Comparison of ENCODE assay signal across 7 mouse cellular contexts in the genomic region with DNA sequence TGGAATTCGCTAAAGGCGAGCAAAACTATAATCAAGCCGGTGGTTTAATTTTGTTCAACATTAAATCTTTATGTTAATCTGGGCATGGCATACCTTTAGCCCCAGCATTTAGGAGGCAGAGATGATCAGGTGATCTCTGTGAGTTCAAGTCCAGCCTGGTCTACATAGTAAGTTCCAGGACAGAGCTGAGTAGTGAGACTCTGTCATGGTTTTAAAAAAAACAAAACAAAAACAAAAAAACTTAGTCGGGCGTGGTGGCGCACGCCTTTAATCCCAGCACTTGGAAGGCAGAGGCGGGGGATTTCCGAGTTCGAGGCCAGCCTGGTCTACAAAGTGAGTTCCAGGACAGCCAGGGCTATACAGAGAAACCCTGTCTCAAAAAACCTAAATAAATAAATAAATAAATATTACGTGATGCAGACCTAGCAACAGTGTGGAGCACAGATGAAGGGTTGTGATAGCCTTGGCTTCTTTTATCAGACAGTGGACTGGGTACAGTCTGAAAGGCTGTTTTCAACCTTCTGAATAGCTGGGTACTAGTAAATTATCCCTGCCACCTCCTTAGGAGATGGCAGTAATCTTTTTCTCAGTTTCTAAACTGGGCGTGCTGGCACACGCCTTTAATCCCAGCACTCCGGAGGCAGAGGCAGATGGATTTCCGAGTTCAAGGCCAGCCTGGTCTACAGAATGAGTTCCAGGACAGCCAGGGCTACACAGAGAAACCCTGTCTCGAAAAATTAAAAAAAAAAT. TPM values are rescaled to one million over a fixed set of nuclear protein-coding genes. Genes with fewer than 3 reads are reported as not detected.
DNase-seq lines count a peak whose midpoint lies in the region; ATAC-seq and TF ChIP-seq lines count a peak whose summit lies in the region.
"Not testable (repeated sequence)": the region's sequence is repeated elsewhere in the genome, so short reads cannot be mapped to it uniquely, and the experiment has no call there.

No protein-coding gene starts in this region.

- peak overlapping the region; percentile 75 for H3K9ac ChIP-seq in MEL (ENCODE audit: control insufficient read depth, low read depth, low read length, poor library complexity, severe bottlenecking)
- H3K9ac ChIP-seq in embryonic facial prominence, embryonic 13.5 days: peak overlapping the region; percentile 82; the same call in 1 of the 2 replicates
- H3K9ac ChIP-seq in hindbrain, postnatal 0 days (replicated peaks; ENCODE audit: low read length): peak overlapping the region; percentile 73
- peak overlapping the region; percentile 78 for H3K9ac ChIP-seq in lung, embryonic 15.5 days
- H3K9ac ChIP-seq in neural tube, embryonic 11.5 days (ENCODE audit: low read length): not testable (repeated sequence)

- not testable (repeated sequence) for H3K9me3 ChIP-seq in MEL (replicated peaks; ENCODE audit: insufficient read depth, low read length); embryonic facial prominence, embryonic 13.5 days; heart, embryonic 10.5 days; hindbrain, postnatal 0 days (ENCODE audit: low read length); limb, embryonic 10.5 days (replicated peaks); lung, embryonic 15.5 days; neural tube, embryonic 11.5 days (ENCODE audit: control insufficient read depth, low read length)

- H3K79me2 ChIP-seq in MEL (ENCODE audit: control insufficient read depth, insufficient read depth, low read length, poor library complexity): not testable (repeated sequence)

- TF ChIP-seq RAD21 in MEL (IDR thresholded peaks at IDR 0.05; ENCODE audit: low read depth, low read length): not testable (repeated sequence)

- TF ChIP-seq POLR2A in MEL (IDR thresholded peaks at IDR 0.05; ENCODE audit: control insufficient read depth in 1 of 2, insufficient read depth in 1 of 2, low read depth in 1 of 2, low read length in 2 of 2, poor library complexity in 1 of 2): not testable (repeated sequence)

- ATAC-seq in embryonic facial prominence, embryonic 13.5 days (ENCODE audit: insufficient number of reproducible peaks, insufficient read depth, low FRiP score, low TSS enrichment, low read depth); hindbrain, postnatal 0 days; lung, embryonic 15.5 days (ENCODE audit: borderline replicate concordance, extremely low read depth, low FRiP score, low TSS enrichment); neural tube, embryonic 11.5 days (ENCODE audit: insufficient read depth, low FRiP score, low TSS enrichment): not testable (repeated sequence)

- not testable (repeated sequence) for H3K27me3 ChIP-seq in MEL (ENCODE audit: control insufficient read depth in 1 of 2, insufficient read depth in 2 of 2, low read length in 2 of 2); embryonic facial prominence, embryonic 13.5 days; heart, embryonic 10.5 days (ENCODE audit: insufficient read depth, poor library complexity, severe bottlenecking); hindbrain, postnatal 0 days (ENCODE audit: insufficient read depth, low read length); limb, embryonic 10.5 days (ENCODE audit: low read depth, poor library complexity, severe bottlenecking); lung, embryonic 15.5 days; neural tube, embryonic 11.5 days (ENCODE audit: control insufficient read depth, insufficient read depth, low read length)

- peak overlapping the region; percentile 90 to 99 for H3K4me3 ChIP-seq in MEL (ENCODE audit: control insufficient read depth in 1 of 2, insufficient read depth in 1 of 2, low read depth in 2 of 2, low read length in 2 of 2)
- peak overlapping the region; percentile 96 for H3K4me3 ChIP-seq in embryonic facial prominence, embryonic 13.5 days
- peak overlapping the region; percentile 85 for H3K4me3 ChIP-seq in heart, embryonic 10.5 days
- H3K4me3 ChIP-seq in hindbrain, postnatal 0 days (ENCODE audit: low read length): peak overlapping the region; percentile 74
- peak overlapping the region; percentile 95 for H3K4me3 ChIP-seq in limb, embryonic 10.5 days
- peak overlapping the region; percentile 93 for H3K4me3 ChIP-seq in lung, embryonic 15.5 days
- H3K4me3 ChIP-seq in neural tube, embryonic 11.5 days (ENCODE audit: low read depth, low read length): peak overlapping the region; percentile 71

- peak overlapping the region; percentile 67 for H3K4me2 ChIP-seq in embryonic facial prominence, embryonic 13.5 days
- peak overlapping the region; percentile 67 for H3K4me2 ChIP-seq in hindbrain, postnatal 0 days (ENCODE audit: low read depth, low read length)
- peak overlapping the region; percentile 58 for H3K4me2 ChIP-seq in lung, embryonic 15.5 days
- H3K4me2 ChIP-seq in neural tube, embryonic 11.5 days (ENCODE audit: low read depth): peak overlapping the region; percentile 42

- TF ChIP-seq EP300 in MEL (IDR thresholded peaks at IDR 0.05; ENCODE audit: low read depth in 1 of 2, low read length in 2 of 2): not testable (repeated sequence)

- not testable (repeated sequence) for H3K4me1 ChIP-seq in MEL (ENCODE audit: control insufficient read depth in 1 of 2, insufficient read depth in 2 of 2, low read length in 2 of 2); embryonic facial prominence, embryonic 13.5 days; neural tube, embryonic 11.5 days (ENCODE audit: control insufficient read depth, insufficient read depth, low read length)
- peaks cover 11% of the 10 kb centered on the region; the same call in 1 of the 2 replicates for H3K4me1 ChIP-seq in heart, embryonic 10.5 days
- peaks cover 10% of the 10 kb centered on the region; the same call in 1 of the 2 replicates for H3K4me1 ChIP-seq in hindbrain, postnatal 0 days (ENCODE audit: insufficient read depth, low read length)
- peaks cover 11% of the 10 kb centered on the region for H3K4me1 ChIP-seq in limb, embryonic 10.5 days
- peaks cover 22% of the 10 kb centered on the region for H3K4me1 ChIP-seq in lung, embryonic 15.5 days

- DNase-seq in MEL (ENCODE audit: low read depth, low spot score): peak; percentile 50
- DNase-seq in heart, embryonic 10.5 days (ENCODE audit: low spot score); hindbrain, postnatal 0 days (ENCODE audit: low spot score); limb, embryonic 10.5 days (ENCODE audit: low spot score); neural tube, embryonic 11.5 days (ENCODE audit: low spot score): not testable (repeated sequence)

- not testable (repeated sequence) for TF ChIP-seq CTCF in MEL (IDR thresholded peaks at IDR 0.05 in 2 of 3, conservative IDR thresholded peaks at IDR 0.05 in 1 of 3; ENCODE audit: control insufficient read depth in 1 of 3, insufficient read depth in 1 of 3, low read depth in 2 of 3, low read length in 3 of 3, poor library complexity in 1 of 3, severe bottlenecking in 1 of 3); hindbrain, postnatal 0 days (IDR thresholded peaks at IDR 0.05; ENCODE audit: low read depth)

- H3K36me3 ChIP-seq in MEL (ENCODE audit: control insufficient read depth in 1 of 2, insufficient read depth in 2 of 2, low read length in 2 of 2): peaks cover 2 to 18% of the 10 kb centered on the region in 2 experiments
- peaks cover 23% of the 10 kb centered on the region for H3K36me3 ChIP-seq in embryonic facial prominence, embryonic 13.5 days
- H3K36me3 ChIP-seq in heart, embryonic 10.5 days: peaks cover 25% of the 10 kb centered on the region
- H3K36me3 ChIP-seq in hindbrain, postnatal 0 days (ENCODE audit: insufficient read depth, low read length): peaks cover 17% of the 10 kb centered on the region
- peaks cover 30% of the 10 kb centered on the region for H3K36me3 ChIP-seq in limb, embryonic 10.5 days
- H3K36me3 ChIP-seq in lung, embryonic 15.5 days: peaks cover 27% of the 10 kb centered on the region
- H3K36me3 ChIP-seq in neural tube, embryonic 11.5 days (ENCODE audit: control insufficient read depth, insufficient read depth, low read length): not testable (repeated sequence)

- 76% methylated on average over 16 of the region's 16 CpGs for WGBS in embryonic facial prominence, embryonic 13.5 days
- 75% methylated on average over 16 of the region's 16 CpGs for WGBS in heart, embryonic 10.5 days
- WGBS in hindbrain, postnatal 0 days: 77% methylated on average over 16 of the region's 16 CpGs
- 82% methylated on average over 16 of the region's 16 CpGs for WGBS in limb, embryonic 10.5 days
- 74% methylated on average over 16 of the region's 16 CpGs for WGBS in lung, embryonic 15.5 days
- 80% methylated on average over 16 of the region's 16 CpGs for WGBS in neural tube, embryonic 11.5 days

- H3K27ac ChIP-seq in MEL (ENCODE audit: control insufficient read depth, low read depth, low read length): peak overlapping the region; percentile 92
- H3K27ac ChIP-seq in embryonic facial prominence, embryonic 13.5 days; limb, embryonic 10.5 days; neural tube, embryonic 11.5 days (ENCODE audit: low read depth, low read length): not testable (repeated sequence)
- peak overlapping the region; percentile 93; the same call in 1 of the 2 replicates for H3K27ac ChIP-seq in heart, embryonic 10.5 days
- peak overlapping the region; percentile 97; the same call in 1 of the 2 replicates for H3K27ac ChIP-seq in hindbrain, postnatal 0 days
- peak overlapping the region; percentile 93; the same call in 1 of the 2 replicates for H3K27ac ChIP-seq in lung, embryonic 15.5 days

RNA-seq across cellular contexts. Expression of a gene that starts 1.5 kb away (rescaled TPM):
- 38.3 and 45.0 TPM in 2 replicates for total RNA-seq in MEL (2012; rRNA removed)
- polyA plus RNA-seq in MEL (2012; ENCODE audit: insufficient read depth in 1 of 2, insufficient read length in 2 of 2, low read depth in 1 of 2, low replicate concordance in 2 of 2, missing spikeins in 1 of 2): 10 to 100 TPM in 1 of 2 experiments, not detected in 1; 59.6 TPM
- 30.8 and 33.6 TPM in 2 replicates for polyA plus RNA-seq in embryonic facial prominence, embryonic 13.5 days (2015; fragmentation: Nextera tagmentation; extraction: Ambion mirVana)
- polyA plus RNA-seq in heart, embryonic 10.5 days (2016; fragmentation: Nextera tagmentation; extraction: Ambion mirVana): 27.1 and 27.4 TPM in 2 replicates
- total RNA-seq in hindbrain, postnatal 0 days (2014; rRNA removed): 33.8 and 37.1 TPM in 2 replicates
- polyA plus RNA-seq in hindbrain, postnatal 0 days (2015; fragmentation: Nextera tagmentation; extraction: Ambion mirVana): 40.5 and 42.5 TPM in 2 replicates
- 23.7 and 26.9 TPM in 2 replicates for polyA plus RNA-seq in limb, embryonic 10.5 days (2016; fragmentation: Nextera tagmentation; extraction: Ambion mirVana)
- 33.5 and 33.9 TPM in 2 replicates for polyA plus RNA-seq in lung, embryonic 15.5 days (2015; fragmentation: Nextera tagmentation; extraction: Ambion mirVana)
- polyA plus RNA-seq in neural tube, embryonic 11.5 days (2014; fragmentation: Nextera tagmentation; extraction: Ambion mirVana): 40.5 and 41.8 TPM in 2 replicates

RNA-seq across cellular contexts. Expression of a gene that starts 43.7 kb away (rescaled TPM):
- total RNA-seq in MEL (2012; rRNA removed): 0.07 TPM in 1 of 2 replicates, not detected in the other
- not detected for polyA plus RNA-seq in MEL (2012; ENCODE audit: insufficient read depth in 1 of 2, insufficient read length in 2 of 2, low read depth in 1 of 2, low replicate concordance in 2 of 2, missing spikeins in 1 of 2)
- 73.1 and 77.5 TPM in 2 replicates for polyA plus RNA-seq in embryonic facial prominence, embryonic 13.5 days (2015; fragmentation: Nextera tagmentation; extraction: Ambion mirVana)
- 14.0 and 29.3 TPM in 2 replicates for polyA plus RNA-seq in heart, embryonic 10.5 days (2016; fragmentation: Nextera tagmentation; extraction: Ambion mirVana)
- total RNA-seq in hindbrain, postnatal 0 days (2014; rRNA removed): 15.4 and 16.0 TPM in 2 replicates
- polyA plus RNA-seq in hindbrain, postnatal 0 days (2015; fragmentation: Nextera tagmentation; extraction: Ambion mirVana): 7.8 and 8.0 TPM in 2 replicates
- polyA plus RNA-seq in limb, embryonic 10.5 days (2016; fragmentation: Nextera tagmentation; extraction: Ambion mirVana): 28.7 and 41.7 TPM in 2 replicates
- 36.3 and 37.2 TPM in 2 replicates for polyA plus RNA-seq in lung, embryonic 15.5 days (2015; fragmentation: Nextera tagmentation; extraction: Ambion mirVana)
- 14.2 and 16.9 TPM in 2 replicates for polyA plus RNA-seq in neural tube, embryonic 11.5 days (2014; fragmentation: Nextera tagmentation; extraction: Ambion mirVana)
